Mouse (Mus musculus) heart, adult 18-20 months (tissue): ENCODE measurements around the gene Vdac1. TPM values are rescaled to one million over a fixed set of nuclear protein-coding genes. Genes with fewer than 3 reads are reported as not detected.

Source experiments
- DNase-seq, 2 experiments: peaks; one replicate each; pipeline ENCODE4 v3.0.0; 2021 to 2022; ENCODE audit warnings: mixed read lengths in 1 of 2
- total RNA-seq, 2 experiments: library from RNA; stranded (reverse); gene quantifications; 2 replicates each; pipeline ENCODE4 v1.2.3; 2021

The Vdac1 gene
- total RNA-seq, 2 experiments from 2014 or later, result 1,073 to 1,213 TPM

- DNase-seq, result no peak
Observed at GRCm38 (mm10) chr11:52420296-52421052, 59.8 kb downstream of the Vdac1 start.

- DNase-seq, result peak; percentile 22 to 84
Observed at GRCm38 (mm10) chr11:52421053-52421778, 60.6 kb downstream of the Vdac1 start.

- DNase-seq, result no peak
Observed at GRCm38 (mm10) chr11:52429440-52429839, 68.8 kb downstream of the Vdac1 start.

- no peak for DNase-seq
Observed at GRCm38 (mm10) chr11:52431594-52431993, 70.9 kb downstream of the Vdac1 start.

- DNase-seq, result no peak
Observed at GRCm38 (mm10) chr11:52432148-52432547, 71.5 kb downstream of the Vdac1 start.

- DNase-seq, result peak; percentile 12 to 26
Observed at GRCm38 (mm10) chr11:52433076-52433796, 72.6 kb downstream of the Vdac1 start.

GRCm38 (mm10) chr11:52433797-52434195 lies 73.1 kb downstream of the Vdac1 start:
- DNase-seq, result no peak

- no peak for DNase-seq
Observed at GRCm38 (mm10) chr11:52435466-52435865, 74.8 kb downstream of the Vdac1 start.

GRCm38 (mm10) chr11:52437123-52437522 lies 76.5 kb downstream of the Vdac1 start:
- no peak for DNase-seq

Other genes with a start within 250 kb of the Vdac1 start
- gene Olfr1373, start 215.3 kb upstream of the Vdac1 start, total RNA-seq, result not detected
- not detected for gene Olfr1371, start 146.9 kb upstream of the Vdac1 start, total RNA-seq
- 100 to 1,000 TPM; 266 to 277 TPM for gene Skp1a, start 128.9 kb upstream of the Vdac1 start, total RNA-seq
- 1 to 10 TPM in 1 of 2 experiments, under 1 TPM in 1; 0.55 to 6.6 TPM for gene Tcf7, start 77.8 kb upstream of the Vdac1 start, total RNA-seq
- gene 9530068E07Rik, start 35.6 kb downstream of the Vdac1 start, total RNA-seq, result 10 to 100 TPM; 69.2 to 74.4 TPM